Mouse (Mus musculus): ENCODE results near the gene Rpl37. TPM values are rescaled to one million over a fixed set of nuclear protein-coding genes. Genes with fewer than 3 reads are reported as not detected.
A peak's percentile ranks its signal among the peaks of the same experiment; 100 is the strongest.

The Rpl37 gene
- polyA plus RNA-seq, 1 experiment from 2014 or later, result 603 TPM

- Histone ChIP-seq H3K4me3 (replicated peaks) (no peak overlapping the region), H3K9ac (replicated peaks) (no peak overlapping the region), H3K4me1 (replicated peaks) (no peaks in the 10 kb centered on the region), H3K27ac (no peak overlapping the region), H3K27me3 (no peaks in the 10 kb centered on the region), H3K36me3 (no peaks in the 10 kb centered on the region), H3K9me3 (no peaks in the 10 kb centered on the region), H3K4me2 (no peak overlapping the region)
- no peak for ATAC-seq (ENCODE audit: insufficient number of reproducible peaks, insufficient read depth, low FRiP score, low TSS enrichment, low read depth)
- WGBS, result 47% methylated on average over 2 of the region's 2 CpGs
Measured at GRCm38 (mm10) chr15:5106293-5106692, 10.2 kb upstream of the Rpl37 start.

GRCm38 (mm10) chr15:5107686-5108654, 8.5 kb upstream of the Rpl37 start, which contains the start of gene Card6:
Gene Card6 (minus strand): TSS chr15:5108539.
- Histone ChIP-seq H3K4me1 (replicated peaks) (no peaks in the 10 kb centered on the region), H3K9ac (replicated peaks) (no peak within 1 kb of the TSS), H3K4me2 (no peak within 1 kb of the TSS), H3K4me3 (replicated peaks) (no peak within 1 kb of the TSS), H3K36me3 (no peaks in the 10 kb centered on the region), H3K27me3 (no peaks in the 10 kb centered on the region), H3K27ac (no peak within 1 kb of the TSS), H3K9me3 (no peaks in the 10 kb centered on the region)
- 73% methylated on average over 21 of the region's 21 CpGs for WGBS
- ATAC-seq (ENCODE audit: insufficient number of reproducible peaks, insufficient read depth, low FRiP score, low TSS enrichment, low read depth), result no peak

- H3K4me2 ChIP-seq, result no peak overlapping the region
- WGBS, result 93% methylated on average over 3 of the region's 3 CpGs
- no peak for ATAC-seq (ENCODE audit: insufficient number of reproducible peaks, insufficient read depth, low FRiP score, low TSS enrichment, low read depth)
Measured at GRCm38 (mm10) chr15:5108655-5109040, 7.8 kb upstream of the Rpl37 start.

GRCm38 (mm10) chr15:5112651-5113050, 3.8 kb upstream of the Rpl37 start:
- H3K9me3 ChIP-seq, result no peaks in the 10 kb centered on the region
- peaks cover 13% of the 10 kb centered on the region for H3K4me1 ChIP-seq (replicated peaks)
- no peak for ATAC-seq (ENCODE audit: insufficient number of reproducible peaks, insufficient read depth, low FRiP score, low TSS enrichment, low read depth)
- no peaks in the 10 kb centered on the region for H3K27me3 ChIP-seq
- no peak overlapping the region for H3K9ac ChIP-seq (replicated peaks)
- H3K4me3 ChIP-seq (replicated peaks), result no peak overlapping the region
- no peak overlapping the region for H3K4me2 ChIP-seq
- peaks cover 4% of the 10 kb centered on the region for H3K36me3 ChIP-seq
- WGBS, result 79% methylated on average over 3 of the region's 3 CpGs
- H3K27ac ChIP-seq, result no peak overlapping the region

More at GRCm38 (mm10) chr15:5108655-5109040, 7.8 kb upstream of the Rpl37 start:
- Histone ChIP-seq H3K9me3 (no peaks in the 10 kb centered on the region), H3K27ac (no peak overlapping the region), H3K4me1 (replicated peaks) (no peaks in the 10 kb centered on the region), H3K36me3 (no peaks in the 10 kb centered on the region), H3K9ac (replicated peaks) (no peak overlapping the region), H3K4me3 (replicated peaks) (no peak overlapping the region), H3K27me3 (no peaks in the 10 kb centered on the region)

- Histone ChIP-seq H3K27ac (peak overlapping the region; percentile 97), H3K27me3 (no peaks in the 10 kb centered on the region), H3K36me3 (peaks cover 30% of the 10 kb centered on the region), H3K4me1 (replicated peaks) (peaks cover 17% of the 10 kb centered on the region), H3K4me2 (peak overlapping the region; percentile 80), H3K9me3 (no peaks in the 10 kb centered on the region), H3K4me3 (replicated peaks) (peak overlapping the region; percentile 87), H3K9ac (replicated peaks) (peak overlapping the region; percentile 61; the same call in 1 of the 2 replicates)
- no peak for ATAC-seq (ENCODE audit: insufficient number of reproducible peaks, insufficient read depth, low FRiP score, low TSS enrichment, low read depth)
- WGBS, result 61% methylated on average over 8 of the region's 8 CpGs
Measured at GRCm38 (mm10) chr15:5115173-5115572, 1.3 kb upstream of the Rpl37 start.

GRCm38 (mm10) chr15:5117031-5117601, 671 bp downstream of the Rpl37 start:
- peak overlapping the region; percentile 80 for H3K4me2 ChIP-seq
- no peaks in the 10 kb centered on the region for H3K27me3 ChIP-seq
- H3K36me3 ChIP-seq, result peaks cover 48% of the 10 kb centered on the region
- H3K9me3 ChIP-seq, result no peaks in the 10 kb centered on the region
- H3K9ac ChIP-seq (replicated peaks), result peak overlapping the region; percentile 91
- peak overlapping the region; percentile 97 for H3K27ac ChIP-seq
- ATAC-seq (ENCODE audit: insufficient number of reproducible peaks, insufficient read depth, low FRiP score, low TSS enrichment, low read depth), result no peak; the same call in 1 of the 2 replicates
- peaks cover 17% of the 10 kb centered on the region for H3K4me1 ChIP-seq (replicated peaks)
- 4% methylated on average over 22 of the region's 22 CpGs for WGBS
- H3K4me3 ChIP-seq (replicated peaks), result peak overlapping the region; percentile 87

GRCm38 (mm10) chr15:5118626-5119025, 2.2 kb downstream of the Rpl37 start:
- no peaks in the 10 kb centered on the region for H3K9me3 ChIP-seq
- H3K4me1 ChIP-seq (replicated peaks), result peaks cover 17% of the 10 kb centered on the region
- H3K4me2 ChIP-seq, result no peak overlapping the region
- no peak for ATAC-seq (ENCODE audit: insufficient number of reproducible peaks, insufficient read depth, low FRiP score, low TSS enrichment, low read depth)
- H3K36me3 ChIP-seq, result peaks cover 62% of the 10 kb centered on the region
- H3K9ac ChIP-seq (replicated peaks), result no peak overlapping the region
- H3K4me3 ChIP-seq (replicated peaks), result no peak overlapping the region
- 90% methylated on average over 9 of the region's 9 CpGs for WGBS
- no peaks in the 10 kb centered on the region for H3K27me3 ChIP-seq
- no peak overlapping the region for H3K27ac ChIP-seq

- Histone ChIP-seq H3K4me3 (replicated peaks) (no peak overlapping the region), H3K27ac (no peak overlapping the region), H3K4me2 (no peak overlapping the region), H3K27me3 (no peaks in the 10 kb centered on the region), H3K9me3 (no peaks in the 10 kb centered on the region), H3K9ac (replicated peaks) (no peak overlapping the region), H3K4me1 (replicated peaks) (peaks cover 17% of the 10 kb centered on the region), H3K36me3 (peaks cover 64% of the 10 kb centered on the region)
- ATAC-seq (ENCODE audit: insufficient number of reproducible peaks, insufficient read depth, low FRiP score, low TSS enrichment, low read depth), result no peak
- 90% methylated on average over 2 of the region's 2 CpGs for WGBS
Measured at GRCm38 (mm10) chr15:5119192-5119591, 2.7 kb downstream of the Rpl37 start.

GRCm38 (mm10) chr15:5119707-5120106, 3.3 kb downstream of the Rpl37 start:
- Histone ChIP-seq H3K36me3 (peaks cover 69% of the 10 kb centered on the region), H3K4me2 (no peak overlapping the region), H3K4me1 (replicated peaks) (peaks cover 17% of the 10 kb centered on the region), H3K27ac (no peak overlapping the region), H3K9me3 (no peaks in the 10 kb centered on the region), H3K4me3 (replicated peaks) (no peak overlapping the region), H3K27me3 (no peaks in the 10 kb centered on the region), H3K9ac (replicated peaks) (no peak overlapping the region)
- 96% methylated on average over 2 of the region's 2 CpGs for WGBS
- ATAC-seq (ENCODE audit: insufficient number of reproducible peaks, insufficient read depth, low FRiP score, low TSS enrichment, low read depth), result no peak

- H3K4me3 ChIP-seq (replicated peaks), result no peak overlapping the region
- no peak overlapping the region for H3K4me2 ChIP-seq
- H3K27ac ChIP-seq, result no peak overlapping the region
- H3K27me3 ChIP-seq, result no peaks in the 10 kb centered on the region
- H3K36me3 ChIP-seq, result peaks cover 74% of the 10 kb centered on the region
- ATAC-seq (ENCODE audit: insufficient number of reproducible peaks, insufficient read depth, low FRiP score, low TSS enrichment, low read depth), result no peak
- no peaks in the 10 kb centered on the region for H3K9me3 ChIP-seq
- 87% methylated on average over 12 of the region's 12 CpGs for WGBS
- no peak overlapping the region for H3K9ac ChIP-seq (replicated peaks)
- peaks cover 8% of the 10 kb centered on the region for H3K4me1 ChIP-seq (replicated peaks)
Measured at GRCm38 (mm10) chr15:5121535-5122313, 5.3 kb downstream of the Rpl37 start.

- H3K4me3 ChIP-seq (replicated peaks), result no peak overlapping the region
- peaks cover 32% of the 10 kb centered on the region for H3K36me3 ChIP-seq
- no peaks in the 10 kb centered on the region for H3K4me1 ChIP-seq (replicated peaks)
- H3K27ac ChIP-seq, result no peak overlapping the region
- no peaks in the 10 kb centered on the region for H3K27me3 ChIP-seq
- H3K9ac ChIP-seq (replicated peaks), result no peak overlapping the region
- WGBS, result 87% methylated on average over 4 of the region's 4 CpGs
- H3K4me2 ChIP-seq, result no peak overlapping the region
- ATAC-seq (ENCODE audit: insufficient number of reproducible peaks, insufficient read depth, low FRiP score, low TSS enrichment, low read depth), result no peak
- H3K9me3 ChIP-seq, result no peaks in the 10 kb centered on the region
Measured at GRCm38 (mm10) chr15:5126456-5126855, 10.0 kb downstream of the Rpl37 start.
